ENCODE assay signal across 10 mouse cellular contexts in the genomic region with DNA sequence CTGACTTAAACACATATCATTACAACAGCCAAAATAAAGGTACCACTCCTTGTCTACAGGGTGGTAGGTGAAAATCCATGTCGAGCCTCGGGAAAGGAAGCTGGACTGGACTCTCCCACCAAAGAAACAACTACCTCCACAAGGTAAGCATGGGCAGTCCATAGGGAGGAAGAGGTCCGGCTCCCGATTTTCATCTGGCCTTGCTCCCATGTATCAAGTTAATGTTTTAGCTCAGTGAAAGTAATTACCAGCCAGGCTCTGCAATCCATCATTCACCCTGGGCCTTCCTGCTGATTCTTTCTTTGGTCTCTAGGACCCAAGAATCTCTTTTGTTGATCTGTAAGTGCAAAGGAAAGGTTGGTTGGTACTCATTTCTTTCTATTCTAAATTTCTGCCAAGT.
"Had no signal": no experiment of that assay in that cellular context is flagged by ENCODE, and none has a peak within 500 bp of the region (broad histone marks: within the 10 kb centered on the region; RNA-seq: fewer than 3 reads in every experiment).

No protein-coding gene starts in this region.

- H3K4me1 ChIP-seq: midbrain, embryonic 13.5 days; neural tube, embryonic 12.5 days had no signal

- H3K4me2 ChIP-seq: limb, embryonic 13.5 days; midbrain, embryonic 13.5 days; neural tube, embryonic 12.5 days had no signal

- H3K36me3 ChIP-seq: limb, embryonic 13.5 days; midbrain, embryonic 13.5 days; neural tube, embryonic 12.5 days had no signal

- H3K9ac ChIP-seq: limb, embryonic 13.5 days; liver, embryonic 14.5 days; midbrain, embryonic 13.5 days; neural tube, embryonic 12.5 days had no signal

- ATAC-seq: inflammation-experienced regulatory T-cells, adult 6 months; midbrain, embryonic 13.5 days had no signal

- H3K4me3 ChIP-seq: limb, embryonic 13.5 days; midbrain, embryonic 13.5 days; myocyte; neural tube, embryonic 12.5 days had no signal

- DNase-seq: left cerebral cortex, postnatal 4 days; lung, adult 18-20 months; thymus, postnatal 14 days had no signal

- H3K9me3 ChIP-seq: limb, embryonic 13.5 days; midbrain, embryonic 13.5 days; neural tube, embryonic 12.5 days had no signal

- H3K27me3 ChIP-seq: limb, embryonic 13.5 days; midbrain, embryonic 13.5 days; neural tube, embryonic 12.5 days had no signal

- H3K27ac ChIP-seq: limb, embryonic 13.5 days; liver, embryonic 14.5 days; midbrain, embryonic 13.5 days; neural tube, embryonic 12.5 days; stomach, postnatal 0 days had no signal
